Mouse (Mus musculus) testis, adult 2 months (tissue): ENCODE results near the gene Perp.

Experiments
- CTCF ChIP-seq: fragments of 200-500 bp; IDR thresholded peaks from 2 replicates; pipeline ENCODE4 v1.5.1; 2012; ENCODE audit warnings: low read depth, mild to moderate bottlenecking, inconsistent platforms, low read length, moderate library complexity; ENCODE audit not compliant: control insufficient read depth, insufficient read depth, insufficient replicate concordance
- POLR2A ChIP-seq: fragments of 200-500 bp; IDR thresholded peaks from 2 replicates; pipeline ENCODE4 v1.6.1; 2012; ENCODE audit warnings: low read depth, mild to moderate bottlenecking, inconsistent platforms, low read length, moderate library complexity; ENCODE audit not compliant: control insufficient read depth

GRCm38 (mm10) chr10:18878111-18878510, 33.3 kb downstream of the Perp start:
- TF ChIP-seq CTCF = no peak
- no peak for TF ChIP-seq POLR2A
